Mouse (Mus musculus) adrenal gland, postnatal 36 days (tissue): ENCODE results near the gene Klf13. TPM values are rescaled to one million over a fixed set of nuclear protein-coding genes. Genes with fewer than 3 reads are reported as not detected.

Experiments used
- DNase-seq, 2 experiments: peaks; one replicate each; pipeline ENCODE4 v3.0.0; 2021; ENCODE audit warnings: mixed read lengths in 1 of 2
- total RNA-seq, 2 experiments: library from RNA; stranded (reverse); gene quantifications; 2 replicates each; pipeline ENCODE4 v1.2.3; 2021

Klf13 gene
- total RNA-seq, 2 experiments from 2014 or later, result 73.9 to 77.8 TPM

DNA sequence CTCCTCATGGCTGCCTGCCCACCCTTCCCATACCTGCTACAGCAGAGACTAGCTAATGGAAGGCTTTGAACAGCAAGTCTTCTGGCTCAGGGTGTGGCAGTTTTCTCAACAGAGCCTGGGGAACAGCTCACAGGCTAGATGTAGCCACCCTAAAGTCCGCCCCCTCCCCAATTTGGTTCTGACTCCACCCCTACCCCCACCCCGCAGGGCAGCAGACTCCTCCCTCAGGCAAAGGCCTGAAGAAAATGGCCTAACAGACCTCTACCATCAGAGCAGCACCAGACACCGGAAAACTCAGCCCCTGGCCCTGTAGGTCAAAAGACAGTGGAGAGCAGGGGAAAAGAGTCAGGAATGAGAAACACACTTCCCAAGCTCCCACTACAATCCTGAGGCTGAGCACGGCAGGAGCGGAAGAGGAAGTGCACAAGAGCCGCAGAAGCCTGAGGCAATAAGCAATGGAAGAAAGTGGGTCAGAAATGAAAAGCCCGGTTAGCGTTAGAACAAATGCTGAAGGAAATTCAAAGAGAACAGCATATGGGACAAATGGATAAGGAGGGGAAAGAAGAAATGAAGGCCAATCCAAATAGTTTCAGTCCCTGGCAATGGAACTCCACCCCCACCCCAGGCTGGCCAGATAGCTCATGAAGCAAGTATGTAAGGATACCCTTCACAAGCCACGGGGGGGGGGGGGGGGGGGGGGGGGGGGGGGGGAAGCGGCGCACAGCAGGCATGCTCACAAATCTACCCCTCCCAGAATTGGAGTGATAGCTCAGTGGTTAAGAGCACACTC is 30.0 kb downstream of the Klf13 start:
- DNase-seq, result no peak

DNA sequence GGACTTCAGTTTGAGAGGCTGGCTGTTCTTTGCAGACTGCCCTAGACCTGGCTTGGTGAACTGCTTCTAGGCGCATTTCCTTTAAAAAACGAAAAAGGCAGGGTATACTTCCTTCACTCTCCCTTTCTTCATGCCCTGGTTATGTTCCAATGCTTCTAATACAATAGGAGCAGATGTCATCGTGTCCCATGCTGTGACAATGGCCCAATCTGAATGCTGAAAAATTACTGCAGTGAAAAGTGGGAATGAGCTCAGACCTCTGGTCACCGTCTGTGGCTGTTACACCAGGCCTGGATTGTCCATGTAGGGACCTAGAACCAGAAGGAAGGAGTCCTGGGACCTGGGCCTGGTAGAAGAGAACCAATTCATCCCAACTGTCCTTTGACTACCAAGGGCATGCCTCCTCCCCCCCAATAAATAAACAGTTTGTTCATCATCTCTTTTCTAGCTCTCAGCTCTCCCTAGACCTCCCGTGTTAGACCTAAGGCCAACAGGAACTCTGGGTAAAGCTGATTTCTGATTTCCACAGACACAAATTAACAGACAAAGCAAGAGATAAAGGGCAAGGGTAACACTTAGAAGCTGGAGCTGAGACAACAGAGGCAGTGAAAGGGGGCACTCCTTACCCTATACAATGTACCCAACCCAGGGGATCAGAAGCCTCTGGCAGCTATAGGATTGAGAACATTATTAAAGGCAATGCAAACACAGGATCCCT is 30.8 kb downstream of the Klf13 start:
- no peak for DNase-seq

DNA sequence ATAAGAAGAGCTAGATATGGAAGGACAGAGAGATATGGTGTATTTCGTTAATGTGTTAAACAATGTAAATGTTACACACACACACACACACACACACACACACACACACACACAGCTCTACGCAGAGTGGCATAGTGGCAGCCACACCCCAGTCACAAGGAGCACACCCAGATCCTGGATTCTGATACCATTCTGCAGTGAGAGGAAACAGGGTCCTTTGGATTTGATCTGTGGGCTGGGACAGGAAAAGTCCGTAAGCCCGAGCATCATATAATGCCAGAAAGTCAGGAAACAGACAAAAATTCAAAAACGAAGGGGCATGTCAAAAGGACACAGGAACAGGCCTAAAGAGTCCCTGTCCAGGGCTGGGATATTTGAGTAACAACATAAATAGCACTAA is 33.1 kb downstream of the Klf13 start:
- DNase-seq, result no peak

DNA sequence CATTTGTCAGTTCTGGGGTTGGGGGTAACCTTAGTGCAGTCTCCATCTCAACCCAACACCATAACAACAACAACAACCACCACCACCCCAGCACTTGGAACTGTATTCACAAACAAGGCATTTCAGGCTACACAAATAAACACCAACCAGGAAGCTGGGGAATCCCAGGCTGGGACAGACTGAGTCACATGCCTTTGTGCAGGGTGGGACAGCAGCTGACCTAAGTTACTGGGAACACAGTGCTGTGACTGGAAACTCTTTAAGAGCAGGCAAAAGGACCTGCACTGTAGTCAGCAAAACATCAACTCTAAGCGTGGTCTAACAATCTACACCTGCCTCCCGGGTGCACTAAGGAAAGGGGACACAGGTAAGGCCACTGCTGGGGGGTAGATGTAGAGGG is 33.5 kb downstream of the Klf13 start:
- DNase-seq, result no peak

DNA sequence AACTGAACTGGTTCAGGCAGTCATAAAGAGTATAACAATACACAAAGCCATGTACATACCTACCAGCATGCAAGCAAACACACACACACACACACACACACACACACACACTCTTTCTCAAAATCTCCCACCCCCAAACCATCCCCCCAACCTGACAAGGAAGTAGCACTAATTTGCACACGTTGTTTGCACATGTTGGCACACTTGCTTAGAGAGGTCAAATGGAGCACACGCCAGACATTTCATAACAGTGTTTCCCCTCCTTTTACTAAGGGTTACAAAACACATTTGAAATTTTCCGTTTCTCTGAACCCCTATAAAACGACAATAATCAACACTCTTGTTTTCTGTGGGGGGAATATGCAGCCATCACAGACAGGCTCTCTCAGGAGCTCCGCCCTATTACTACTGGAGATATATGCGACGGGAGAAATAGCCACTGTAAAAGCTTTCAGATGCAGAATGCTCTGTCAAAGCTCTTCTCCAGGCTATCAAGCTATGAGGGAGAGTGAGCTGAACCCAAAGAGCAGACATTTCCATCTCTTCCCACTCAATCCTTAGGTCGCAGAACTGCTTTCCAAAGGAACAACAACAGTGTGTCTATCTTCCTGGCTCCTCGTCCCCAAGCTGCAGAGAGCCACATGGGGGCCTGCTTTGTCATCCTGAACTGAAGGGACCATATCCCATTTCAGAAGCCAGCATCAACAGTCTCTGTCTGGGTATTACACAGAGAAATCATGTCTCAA is 34.9 kb downstream of the Klf13 start:
- no peak for DNase-seq

DNA sequence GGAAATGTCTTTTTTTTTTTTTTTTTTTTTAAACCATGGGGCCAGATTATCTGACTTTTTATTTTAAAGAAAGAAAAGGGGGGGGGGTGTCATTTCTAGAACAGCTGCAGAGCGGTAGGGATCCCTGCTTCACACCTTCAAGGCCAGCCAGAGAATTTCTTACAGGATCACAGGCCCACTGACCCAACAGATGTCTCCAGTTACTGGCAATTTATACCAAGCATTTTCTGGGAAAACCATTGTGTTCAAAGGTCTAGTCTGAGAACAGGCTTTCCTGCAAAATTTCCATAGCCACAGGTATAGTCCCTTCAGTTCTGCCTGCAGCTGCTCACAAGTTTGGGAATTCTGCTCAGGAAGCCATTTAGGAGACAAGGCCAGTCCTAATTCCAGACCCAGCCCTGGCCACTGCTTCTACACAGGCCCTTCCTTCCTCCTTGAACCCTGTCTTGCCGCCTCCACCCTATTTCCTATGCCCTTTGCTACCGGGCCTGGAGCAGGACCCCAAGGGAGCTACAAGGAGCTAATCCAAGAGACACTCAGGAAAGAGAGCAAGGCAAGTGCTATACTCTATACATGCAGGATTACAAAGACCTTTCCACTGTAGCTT is 36.0 kb downstream of the Klf13 start:
- no peak for DNase-seq

DNA sequence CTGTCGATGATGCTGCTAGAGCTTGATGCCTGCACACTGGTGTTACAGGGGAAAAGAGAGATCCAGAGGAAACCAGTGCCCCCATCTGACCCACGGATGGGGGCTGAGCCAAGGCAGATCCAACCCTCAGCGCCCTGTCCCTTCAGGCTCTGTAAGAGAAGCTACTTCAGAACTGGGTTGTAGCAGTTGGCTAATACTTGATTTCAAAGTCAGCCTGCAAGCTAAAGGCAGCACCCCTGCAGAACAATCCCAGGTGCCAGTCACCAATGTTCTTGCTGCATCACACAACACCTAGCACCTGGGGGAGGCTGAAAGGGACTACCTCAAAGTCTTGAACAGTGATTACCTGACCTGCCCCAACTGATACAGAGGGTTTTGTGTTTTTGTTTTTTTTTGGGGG is 36.8 kb downstream of the Klf13 start:
- DNase-seq, result no peak

DNA sequence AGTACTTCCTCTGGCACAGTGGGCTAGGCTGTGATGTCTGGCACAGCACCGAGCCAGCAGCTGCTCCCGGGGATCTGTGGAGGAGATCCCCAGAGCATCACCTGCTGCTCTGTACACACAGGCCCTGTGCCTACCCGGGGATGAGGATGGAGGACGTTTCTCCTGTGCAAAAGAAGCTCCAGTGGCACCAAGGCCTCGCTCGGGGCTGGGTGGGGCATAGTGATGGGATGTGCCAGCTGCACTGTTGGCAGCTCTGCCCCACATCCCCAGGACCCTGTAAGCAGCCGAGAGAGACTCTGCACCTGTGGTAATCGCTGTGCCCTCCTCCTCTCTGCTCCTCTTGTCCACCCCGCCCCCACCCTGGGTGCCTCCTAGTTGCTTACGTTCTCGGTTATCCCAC is 37.4 kb downstream of the Klf13 start:
- no peak for DNase-seq

DNA sequence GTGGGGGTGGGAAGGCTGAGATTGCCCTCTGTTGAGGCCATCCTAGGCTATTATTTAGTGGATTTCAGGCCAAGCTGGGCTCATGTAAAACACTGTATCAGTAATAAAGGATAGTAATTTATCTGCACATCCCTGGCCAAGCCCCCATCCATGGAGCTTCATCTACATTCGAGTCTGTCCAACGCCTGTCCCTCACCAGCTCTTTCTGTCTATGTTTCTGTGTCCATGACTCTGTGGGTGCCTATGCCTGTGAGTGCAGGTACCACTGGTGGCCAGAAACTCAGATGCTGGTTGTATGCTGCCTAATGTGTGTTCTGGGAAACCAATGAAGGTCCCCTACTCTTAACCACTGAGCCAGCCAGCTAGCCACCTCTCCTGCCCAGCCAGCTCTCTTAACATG is 38.3 kb downstream of the Klf13 start:
- no peak for DNase-seq

DNA sequence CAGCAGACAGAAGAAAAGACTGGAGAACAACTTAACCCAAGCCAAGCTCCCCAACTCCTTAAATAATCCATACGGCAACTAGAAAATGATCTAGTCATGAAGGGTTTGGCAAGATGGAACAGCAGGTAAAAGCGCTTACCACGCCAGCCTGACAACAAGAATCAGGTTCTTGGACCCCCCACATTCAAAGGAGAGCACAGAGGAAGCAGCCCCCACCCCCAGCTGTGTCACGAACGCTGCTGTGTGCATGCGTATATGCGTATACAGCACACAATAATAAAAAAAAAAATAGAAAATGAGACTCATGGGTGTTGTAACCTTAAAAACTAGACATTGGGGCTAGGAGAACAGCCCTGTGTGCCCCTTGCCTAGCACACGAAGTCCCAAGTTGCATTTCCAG is 38.8 kb downstream of the Klf13 start:
- DNase-seq, result no peak

DNA sequence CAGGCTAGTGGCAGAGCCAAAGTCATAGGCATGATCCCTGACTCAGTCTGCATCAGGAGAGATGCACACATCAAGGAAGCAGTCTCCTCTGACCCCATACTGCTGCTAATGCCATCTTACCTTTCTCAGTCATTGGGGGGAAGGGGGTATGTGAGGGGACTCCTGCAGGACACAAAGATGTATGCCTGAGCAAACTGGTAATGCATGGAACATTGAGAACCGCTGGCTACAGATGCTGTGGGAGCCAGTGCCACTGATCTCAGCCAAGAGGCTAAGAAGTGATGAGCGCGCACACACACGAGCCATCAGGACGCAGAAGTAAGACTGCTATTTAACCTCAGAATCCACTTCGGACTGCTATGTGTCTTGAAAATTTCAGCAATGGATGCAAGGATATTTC is 40.5 kb downstream of the Klf13 start:
- no peak for DNase-seq

DNA sequence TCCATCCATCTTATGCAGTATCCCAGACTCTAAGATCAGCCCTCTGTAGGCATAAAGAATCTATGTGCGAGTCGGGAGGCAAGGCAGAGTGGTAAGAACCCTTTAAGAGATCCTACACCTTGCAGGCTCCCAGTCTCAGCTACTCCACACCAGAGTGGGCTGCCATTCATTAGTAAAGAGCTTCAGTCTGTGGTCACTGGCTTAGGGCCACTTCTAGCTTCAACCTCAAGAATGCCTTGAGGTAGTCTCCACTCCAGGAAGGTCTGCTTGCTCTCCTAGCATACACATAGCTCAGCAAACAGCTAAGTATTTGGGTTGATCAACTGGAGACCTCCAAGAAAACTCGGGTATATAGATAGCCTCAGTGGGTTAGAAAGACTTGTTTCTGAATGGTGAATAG is 41.1 kb downstream of the Klf13 start:
- no peak for DNase-seq

DNA sequence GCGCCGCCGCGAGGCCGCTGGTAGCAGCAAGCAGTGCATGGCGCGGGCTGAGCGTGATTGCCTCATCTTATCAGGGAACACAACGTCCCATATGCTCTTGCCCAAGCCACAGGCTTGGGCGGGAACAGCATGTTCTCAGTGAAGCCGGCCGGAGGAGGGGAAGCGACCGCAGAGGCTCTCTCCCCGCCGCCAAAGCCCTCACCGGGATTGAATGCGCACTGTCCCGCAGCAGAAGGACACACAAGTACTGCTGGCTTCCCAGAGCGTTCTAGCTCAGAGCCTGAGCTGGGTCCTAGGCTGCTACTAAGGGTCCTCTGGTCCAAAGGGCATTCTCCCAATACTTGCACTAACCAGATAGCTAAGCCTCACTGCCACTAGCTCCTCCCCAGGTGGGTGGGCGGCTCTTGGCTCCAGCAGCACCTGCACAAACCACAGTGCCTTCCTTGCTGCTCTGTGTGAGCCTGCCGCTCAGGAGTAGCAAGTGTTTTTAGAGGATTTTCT is 41.7 kb downstream of the Klf13 start:
- peak; percentile 93 for DNase-seq

DNA sequence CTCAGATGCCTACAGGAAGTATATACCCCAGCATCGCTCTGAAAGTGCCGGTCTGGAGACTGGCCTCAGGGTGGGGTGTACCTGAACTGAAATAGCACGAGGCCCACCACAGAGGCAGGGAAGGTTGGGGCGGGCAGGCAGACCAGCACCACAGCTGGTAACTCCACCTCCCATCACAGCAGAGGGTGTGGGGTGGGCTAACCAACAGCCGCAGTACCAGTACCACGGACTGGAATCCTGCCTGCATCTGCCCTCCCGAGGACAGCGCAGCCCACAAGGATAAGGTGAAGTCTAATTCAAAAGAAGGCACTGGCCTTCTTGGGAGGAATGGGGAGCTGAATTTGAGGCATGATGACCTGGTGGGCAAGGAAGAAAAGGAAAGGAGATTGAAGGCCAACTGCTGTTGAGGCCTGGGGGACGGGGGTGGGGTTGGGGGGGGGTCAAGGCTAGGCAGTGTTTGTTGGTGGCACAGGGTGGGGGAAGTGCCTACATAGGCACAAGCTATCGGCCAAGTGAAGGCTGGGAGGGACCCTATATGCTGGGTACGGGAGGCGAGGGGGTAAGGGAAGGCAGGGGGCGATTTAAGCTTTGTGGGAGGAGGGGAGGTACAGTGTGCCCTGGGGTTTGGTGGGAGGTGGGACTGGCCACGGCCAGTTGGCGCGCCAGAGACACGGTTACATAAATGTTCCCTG is 42.3 kb downstream of the Klf13 start:
- DNase-seq, result peak in 1 of 2 experiments; percentile 38

DNA sequence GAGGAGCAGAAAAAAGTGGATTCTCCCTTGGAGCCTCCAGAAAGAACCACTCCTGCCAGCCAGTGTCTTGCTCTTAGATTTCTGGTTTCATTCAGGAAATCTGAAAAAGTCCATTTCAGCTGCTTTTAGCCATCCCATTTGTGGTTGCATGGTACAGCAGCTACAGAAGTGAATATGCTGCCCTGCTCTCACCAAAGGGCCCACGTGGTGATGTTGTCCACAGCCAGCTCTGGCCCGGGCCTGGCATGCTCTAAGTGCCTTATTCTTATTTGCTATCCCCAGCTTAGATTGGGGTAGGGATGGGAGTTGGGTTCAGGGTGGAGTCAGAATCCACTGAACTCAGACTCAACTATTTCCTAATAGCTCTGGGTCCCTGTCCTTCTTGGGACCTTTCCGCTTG is 43.5 kb downstream of the Klf13 start:
- DNase-seq, result no peak

DNA sequence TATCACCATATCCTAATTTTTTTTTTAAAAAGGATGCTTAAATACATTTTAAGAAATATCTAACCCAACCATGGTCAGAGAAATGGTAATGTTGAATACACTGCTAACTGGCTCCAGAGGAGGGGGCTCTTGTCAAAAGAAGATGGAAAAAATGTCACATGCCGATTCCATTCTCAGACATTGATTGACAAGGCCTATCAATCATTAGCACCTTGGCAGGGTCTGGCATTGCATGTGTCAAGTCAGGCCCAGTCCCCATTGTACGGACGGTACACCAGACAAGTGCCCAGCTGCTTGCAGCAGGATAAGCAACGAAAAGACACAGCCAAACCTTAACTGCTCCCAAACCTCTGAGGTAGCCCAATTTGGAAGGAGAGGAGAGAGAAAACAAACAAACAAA is 44.1 kb downstream of the Klf13 start:
- no peak for DNase-seq

DNA sequence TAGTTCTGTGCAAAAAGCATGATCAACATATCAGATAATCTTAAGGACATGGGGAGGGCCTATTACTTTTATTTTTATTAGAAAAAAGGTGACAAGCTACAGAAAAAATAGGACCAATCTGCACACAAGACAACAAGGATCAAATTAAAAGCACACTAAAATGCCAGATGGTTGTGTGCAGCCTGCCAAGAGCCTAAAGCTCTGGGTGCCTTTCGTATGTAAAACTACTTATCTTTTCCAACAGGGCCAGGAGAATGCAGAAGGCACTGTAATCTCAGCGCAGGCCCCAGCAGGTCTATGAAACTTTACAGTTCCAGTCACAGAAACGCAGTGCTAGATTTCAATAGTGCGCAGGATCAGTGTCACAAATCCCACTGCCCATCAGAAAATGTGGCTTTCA is 45.0 kb downstream of the Klf13 start:
- no peak for DNase-seq

DNA sequence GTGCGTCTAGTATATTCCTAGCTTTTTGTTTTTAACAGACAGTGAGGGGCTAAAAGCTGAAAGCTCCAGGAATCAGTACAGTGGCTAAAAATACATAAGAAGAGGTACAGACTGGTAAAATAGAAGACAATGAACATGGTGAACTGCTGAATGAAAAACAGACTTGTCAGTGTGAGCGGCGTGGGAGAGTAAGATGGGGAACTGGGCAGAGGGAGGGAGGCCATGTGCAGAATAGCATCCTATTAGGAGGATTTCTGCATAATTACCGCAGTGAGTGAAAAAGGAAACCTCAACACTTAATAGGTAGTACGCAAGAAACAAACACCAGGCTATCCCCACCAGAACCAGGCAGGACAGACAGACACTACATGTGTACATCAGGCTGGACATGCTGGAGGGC is 45.5 kb downstream of the Klf13 start:
- no peak for DNase-seq

DNA sequence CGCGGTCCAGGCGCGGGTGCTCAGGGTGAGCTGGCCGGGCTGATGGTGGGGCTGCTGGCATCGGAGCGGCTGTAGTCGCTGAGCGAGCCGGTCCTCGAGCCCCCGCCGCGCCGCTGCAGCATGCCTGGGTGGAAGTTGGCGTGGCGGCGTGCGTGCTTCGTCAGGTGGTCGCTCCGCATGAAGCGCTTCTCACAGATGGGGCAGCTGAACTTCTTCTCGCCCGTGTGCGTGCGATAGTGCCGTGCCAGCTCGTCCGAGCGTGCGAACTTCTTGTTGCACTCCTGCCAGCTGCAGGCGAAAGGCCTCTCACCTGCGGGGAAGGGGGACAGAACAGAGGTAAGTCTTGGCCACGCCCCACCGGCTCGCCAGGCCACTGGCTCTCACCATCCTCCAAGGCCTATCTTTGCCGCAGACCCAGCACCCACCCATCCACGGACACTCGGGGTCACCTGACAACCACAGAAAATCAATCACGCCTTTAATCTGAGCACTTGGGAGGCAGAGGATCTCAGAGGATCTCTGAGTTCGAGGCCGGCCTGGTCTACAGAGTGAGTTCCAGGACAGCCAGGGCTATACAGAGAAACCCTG is 47.1 kb downstream of the Klf13 start:
- no peak for DNase-seq

DNA sequence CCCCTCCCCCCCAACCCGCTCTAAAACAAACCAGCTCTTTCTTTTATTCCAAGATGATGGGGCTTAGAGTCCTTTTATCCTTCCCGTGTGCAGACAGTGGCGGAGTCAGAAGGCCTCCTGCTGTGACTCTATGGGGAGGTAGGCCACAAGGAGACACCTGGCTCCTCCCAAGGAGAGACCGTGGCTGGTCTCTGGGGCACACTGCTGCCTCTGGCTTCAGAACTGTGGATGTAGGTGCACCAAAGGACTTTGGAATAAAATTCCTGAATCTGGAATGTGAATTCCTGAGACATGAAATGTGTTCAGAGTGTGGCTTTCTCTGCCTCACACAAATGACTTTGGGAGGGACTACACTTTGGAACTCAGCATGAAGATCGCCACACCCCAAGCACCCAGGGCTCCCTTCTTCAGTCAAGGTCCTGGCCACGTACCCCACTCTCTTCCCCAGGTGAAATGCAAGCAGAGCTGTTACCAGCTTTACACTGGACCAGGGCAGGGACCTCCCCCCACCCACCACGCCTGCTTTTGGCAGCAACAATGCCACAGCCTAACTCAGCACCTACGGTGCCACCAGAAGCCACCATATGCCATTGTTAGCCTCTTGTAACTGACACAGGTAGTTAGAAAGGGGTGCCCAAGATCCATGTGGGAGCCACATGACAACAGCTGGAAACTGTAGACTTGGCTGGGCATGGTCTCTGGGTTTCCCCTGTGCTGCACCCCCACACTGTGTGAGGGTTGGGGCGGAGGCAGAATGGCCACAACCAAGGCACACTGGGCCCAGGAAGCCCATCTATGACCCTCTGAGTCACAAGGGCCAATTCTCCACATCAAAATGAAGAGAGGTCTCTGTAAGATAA is 49.4 kb downstream of the Klf13 start:
- DNase-seq, result no peak

DNA sequence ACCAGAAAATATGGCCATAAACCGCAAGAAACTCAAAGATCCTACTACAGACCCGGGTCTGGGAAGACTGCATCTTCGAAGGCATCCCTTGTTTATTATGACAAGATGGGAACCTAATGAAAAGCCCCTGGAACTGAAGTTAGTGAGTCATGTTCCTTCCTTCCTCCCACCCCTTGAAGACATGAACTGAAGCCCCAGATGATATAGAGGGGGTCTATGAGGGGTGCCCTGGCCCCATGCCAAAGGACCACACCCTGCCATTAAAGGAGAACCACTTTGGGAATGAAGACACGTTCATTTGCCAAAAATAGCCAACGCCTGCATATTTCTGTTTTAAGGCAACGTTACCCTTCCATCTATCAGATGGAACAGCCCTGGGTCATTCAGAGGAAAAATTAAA is 50.0 kb downstream of the Klf13 start:
- no peak for DNase-seq
